Mouse (Mus musculus): Measurements from ENCODE around the gene Wnt11. TPM values are rescaled to one million over a fixed set of nuclear protein-coding genes. Genes with fewer than 3 reads are reported as not detected.
A peak's percentile ranks its signal among the peaks of the same experiment; 100 is the strongest.

Gene Wnt11
- polyA plus RNA-seq, 1 experiment from 2014 or later = 1.8 TPM

DNA sequence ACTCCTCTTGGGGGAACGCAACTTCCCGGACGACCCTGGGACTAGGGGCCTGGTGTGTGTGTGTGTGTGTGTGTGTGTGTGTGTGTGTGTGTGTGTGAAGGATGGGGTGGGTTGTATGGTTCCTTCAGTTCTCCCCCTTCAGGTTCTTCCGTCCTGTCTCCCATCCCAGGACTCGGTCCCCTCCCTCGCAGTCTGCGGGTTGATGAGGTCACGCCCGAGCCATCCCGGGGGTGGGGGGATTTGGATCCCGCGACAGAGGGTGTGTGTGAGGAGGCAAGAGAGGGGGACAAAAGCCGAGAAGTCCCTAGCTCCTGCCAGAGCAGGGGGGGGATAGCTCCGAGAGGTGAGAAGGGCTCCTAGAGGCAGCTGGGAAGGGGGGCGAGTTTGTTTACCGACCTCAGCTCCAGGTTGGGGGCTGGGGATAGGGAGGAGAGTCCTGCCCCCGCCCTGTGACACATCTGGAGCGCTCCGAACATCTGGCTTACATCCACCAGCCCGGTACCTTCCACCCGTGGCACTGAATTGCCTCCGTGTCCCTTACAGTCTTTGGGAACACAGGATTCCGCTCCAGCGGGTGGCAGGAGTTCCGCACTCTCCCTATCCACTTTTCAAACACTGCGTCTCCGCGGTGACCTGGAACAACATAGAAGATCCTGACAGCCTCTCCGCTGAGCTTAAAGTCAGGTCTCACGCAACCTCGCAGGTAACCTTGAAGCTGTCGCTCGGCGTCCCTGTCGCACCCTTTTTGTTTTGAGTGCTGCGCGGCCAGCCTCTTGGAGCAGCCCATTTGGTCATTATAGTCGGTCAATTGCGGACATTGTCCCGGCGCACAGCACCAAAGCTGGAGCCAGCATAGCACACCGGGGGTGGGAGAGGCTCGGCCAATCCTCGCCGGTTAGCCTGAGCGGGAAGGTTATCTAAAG lies 868 bp downstream of the Wnt11 start:
- under 1% methylated on average over 46 of the region's 46 CpGs for WGBS
- Histone ChIP-seq H3K4me2 (replicated peaks) (peak overlapping the region; percentile 100), H3K9ac (peak overlapping the region; percentile 47), H3K4me1 (replicated peaks) (peaks cover 43% of the 10 kb centered on the region), H3K27ac (no peak overlapping the region), H3K9me3 (no peaks in the 10 kb centered on the region), H3K36me3 (no peaks in the 10 kb centered on the region), H3K27me3 (replicated peaks) (peaks cover 63% of the 10 kb centered on the region), H3K4me3 (replicated peaks) (peak overlapping the region; percentile 52)
- ATAC-seq = no peak

DNA sequence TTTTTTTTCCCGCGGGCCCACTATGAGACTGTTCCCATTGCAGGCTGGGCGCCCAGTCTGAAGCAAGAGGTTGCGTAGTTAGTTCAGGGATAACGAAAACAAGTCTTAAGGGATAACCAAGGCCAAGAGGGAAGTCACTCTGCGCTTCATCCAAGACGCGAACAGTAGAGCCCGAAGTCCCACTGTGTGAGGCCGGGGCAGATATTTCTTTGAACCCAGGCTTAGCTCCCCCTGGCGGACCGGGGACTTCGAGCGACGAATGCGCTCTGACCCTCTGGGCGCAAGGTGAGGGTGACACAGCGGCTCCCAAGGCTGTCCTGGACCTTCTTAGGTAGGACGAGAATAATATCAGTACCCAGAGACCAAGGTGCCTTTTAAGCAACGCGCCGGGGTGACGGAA lies 1.7 kb downstream of the Wnt11 start:
- Histone ChIP-seq H3K27me3 (replicated peaks) (peaks cover 64% of the 10 kb centered on the region), H3K9ac (no peak overlapping the region), H3K27ac (no peak overlapping the region), H3K4me2 (replicated peaks) (peak overlapping the region; percentile 100), H3K4me1 (replicated peaks) (peaks cover 48% of the 10 kb centered on the region), H3K9me3 (no peaks in the 10 kb centered on the region), H3K36me3 (no peaks in the 10 kb centered on the region), H3K4me3 (replicated peaks) (peak overlapping the region; percentile 52)
- WGBS = 2% methylated on average over 23 of the region's 23 CpGs
- no peak for ATAC-seq

- peak; percentile 59 for ATAC-seq
- no peak overlapping the region for H3K9ac ChIP-seq
These were observed 3.0 kb downstream of the Wnt11 start for GRCm38 (mm10) chr7:98837901-98838300.

DNA sequence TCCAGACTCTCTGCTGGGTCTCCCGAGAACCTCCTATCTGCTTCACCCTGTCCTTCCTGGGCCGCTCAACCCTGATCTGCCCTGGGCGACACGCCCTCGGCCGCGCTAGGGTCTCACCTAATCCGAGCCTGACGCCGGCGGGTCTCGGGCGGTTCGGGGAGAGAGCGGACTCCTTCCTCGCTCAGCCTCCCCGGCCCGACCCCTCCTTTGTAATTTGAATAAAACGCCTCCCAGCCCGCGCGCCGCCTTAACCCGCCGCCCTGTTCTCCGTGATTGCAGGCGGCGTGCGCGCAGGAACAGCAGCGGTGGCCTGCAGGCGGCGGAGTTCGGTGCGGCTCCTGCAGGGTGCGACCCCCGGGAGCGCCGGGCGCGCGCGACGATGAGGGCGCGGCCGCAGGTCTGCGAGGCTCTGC lies 3.8 kb downstream of the Wnt11 start:
- Histone ChIP-seq H3K9ac (peak overlapping the region; percentile 47), H3K27ac (no peak overlapping the region), H3K4me3 (replicated peaks) (peak overlapping the region; percentile 50), H3K4me1 (replicated peaks) (peaks cover 63% of the 10 kb centered on the region), H3K27me3 (replicated peaks) (peaks cover 49% of the 10 kb centered on the region), H3K36me3 (no peaks in the 10 kb centered on the region), H3K9me3 (no peaks in the 10 kb centered on the region), H3K4me2 (replicated peaks) (peak overlapping the region; percentile 98)
- under 1% methylated on average over 48 of the region's 48 CpGs for WGBS
- ATAC-seq = peak; percentile 42

More at GRCm38 (mm10) chr7:98837901-98838300, 3.0 kb downstream of the Wnt11 start:
- Histone ChIP-seq H3K27me3 (replicated peaks) (peaks cover 53% of the 10 kb centered on the region), H3K4me3 (replicated peaks) (peak overlapping the region; percentile 50), H3K4me1 (replicated peaks) (peaks cover 56% of the 10 kb centered on the region), H3K36me3 (no peaks in the 10 kb centered on the region), H3K9me3 (no peaks in the 10 kb centered on the region), H3K4me2 (replicated peaks) (peak overlapping the region; percentile 98), H3K27ac (no peak overlapping the region)
- 1% methylated on average over 17 of the region's 17 CpGs for WGBS

DNA sequence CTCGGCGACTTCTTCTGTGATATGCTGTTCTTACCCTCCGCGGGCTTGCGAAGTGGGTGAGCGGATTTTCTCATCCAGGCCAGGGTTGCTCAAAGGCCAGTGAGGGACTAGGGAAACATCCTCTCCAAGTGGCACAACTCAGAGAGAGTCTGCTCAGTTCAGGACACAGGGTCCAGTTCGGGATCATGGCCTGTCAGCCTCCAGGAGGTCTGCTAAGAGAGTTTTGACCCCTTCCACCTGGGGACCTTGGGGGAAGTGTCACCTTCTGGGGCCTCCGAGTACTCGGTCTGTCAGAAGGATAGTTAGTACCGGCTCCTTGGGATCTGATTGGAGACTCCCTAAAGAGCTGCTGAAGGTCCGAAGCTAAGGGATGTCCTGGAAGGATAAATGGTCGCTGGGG lies 4.4 kb downstream of the Wnt11 start:
- H3K4me2 ChIP-seq (replicated peaks) = peak overlapping the region; percentile 98
- H3K4me1 ChIP-seq (replicated peaks) = peaks cover 63% of the 10 kb centered on the region
- peaks cover 45% of the 10 kb centered on the region for H3K27me3 ChIP-seq (replicated peaks)
- no peaks in the 10 kb centered on the region for H3K36me3 ChIP-seq
- WGBS = 11% methylated on average over 12 of the region's 12 CpGs
- no peaks in the 10 kb centered on the region for H3K9me3 ChIP-seq
- H3K27ac ChIP-seq = no peak overlapping the region
- ATAC-seq = no peak
- H3K4me3 ChIP-seq (replicated peaks) = peak overlapping the region; percentile 50
- H3K9ac ChIP-seq = peak overlapping the region; percentile 47

- Histone ChIP-seq H3K27ac (no peak overlapping the region), H3K27me3 (replicated peaks) (peaks cover 30% of the 10 kb centered on the region), H3K36me3 (no peaks in the 10 kb centered on the region), H3K4me3 (replicated peaks) (no peak overlapping the region), H3K9me3 (no peaks in the 10 kb centered on the region), H3K9ac (no peak overlapping the region), H3K4me2 (replicated peaks) (no peak overlapping the region), H3K4me1 (replicated peaks) (peaks cover 50% of the 10 kb centered on the region)
- ATAC-seq = no peak
- 58% methylated on average over 3 of the region's 3 CpGs for WGBS
These were observed 5.9 kb downstream of the Wnt11 start for GRCm38 (mm10) chr7:98840771-98841170.

DNA sequence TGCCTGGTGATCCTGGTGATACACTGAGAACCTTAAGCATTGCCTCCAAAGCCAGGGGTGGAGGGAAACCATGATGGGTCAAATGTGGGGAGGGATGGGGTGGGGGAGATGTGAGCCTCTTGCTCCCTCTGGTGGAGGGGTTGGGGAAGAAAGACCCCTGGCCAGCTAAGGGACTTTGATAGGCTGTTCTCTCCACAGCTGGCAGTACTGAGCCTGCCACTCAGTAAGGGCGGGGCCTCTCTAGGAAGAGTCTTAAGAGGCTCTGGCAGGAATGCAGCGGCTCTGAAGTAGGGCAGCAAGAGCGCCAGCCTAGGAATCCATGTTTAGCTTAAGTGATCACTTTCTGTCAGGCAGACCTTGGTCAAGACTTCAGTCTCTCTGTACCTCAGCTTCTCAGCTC lies 6.9 kb downstream of the Wnt11 start:
- H3K4me1 ChIP-seq (replicated peaks) = peaks cover 41% of the 10 kb centered on the region
- no peak overlapping the region for H3K4me3 ChIP-seq (replicated peaks)
- no peaks in the 10 kb centered on the region for H3K9me3 ChIP-seq
- H3K36me3 ChIP-seq = no peaks in the 10 kb centered on the region
- peaks cover 20% of the 10 kb centered on the region for H3K27me3 ChIP-seq (replicated peaks)
- no peak for ATAC-seq
- no peak overlapping the region for H3K9ac ChIP-seq
- H3K27ac ChIP-seq = no peak overlapping the region
- WGBS = 64% methylated on average over 3 of the region's 3 CpGs
- H3K4me2 ChIP-seq (replicated peaks) = no peak overlapping the region

DNA sequence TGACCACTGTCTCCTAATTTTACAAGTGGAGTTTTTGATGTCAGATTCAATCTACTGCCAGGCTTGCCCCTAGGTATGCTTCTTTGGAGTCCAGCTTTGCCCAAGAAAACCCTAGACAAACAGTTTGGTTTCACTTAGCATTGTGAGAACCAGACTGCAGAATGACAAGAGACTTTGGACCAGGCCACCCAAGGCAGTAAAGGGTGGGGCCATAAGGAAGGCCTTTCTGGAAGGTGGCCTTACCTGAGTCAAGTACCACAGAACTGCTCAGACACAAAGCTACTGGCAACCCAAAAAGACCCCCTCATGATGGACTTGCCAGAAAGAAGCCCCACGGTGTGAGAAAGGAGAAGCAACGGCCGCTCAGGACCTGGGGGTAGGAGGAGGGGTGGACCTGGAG lies 8.1 kb downstream of the Wnt11 start:
- no peaks in the 10 kb centered on the region for H3K36me3 ChIP-seq
- no peak overlapping the region for H3K4me3 ChIP-seq (replicated peaks)
- H3K4me2 ChIP-seq (replicated peaks) = no peak overlapping the region
- H3K9ac ChIP-seq = no peak overlapping the region
- ATAC-seq = peak; percentile 45
- no peak overlapping the region for H3K27ac ChIP-seq
- H3K9me3 ChIP-seq = no peaks in the 10 kb centered on the region
- peaks cover 39% of the 10 kb centered on the region for H3K4me1 ChIP-seq (replicated peaks)
- peaks cover 14% of the 10 kb centered on the region for H3K27me3 ChIP-seq (replicated peaks)
- 96% methylated on average over 3 of the region's 3 CpGs for WGBS

DNA sequence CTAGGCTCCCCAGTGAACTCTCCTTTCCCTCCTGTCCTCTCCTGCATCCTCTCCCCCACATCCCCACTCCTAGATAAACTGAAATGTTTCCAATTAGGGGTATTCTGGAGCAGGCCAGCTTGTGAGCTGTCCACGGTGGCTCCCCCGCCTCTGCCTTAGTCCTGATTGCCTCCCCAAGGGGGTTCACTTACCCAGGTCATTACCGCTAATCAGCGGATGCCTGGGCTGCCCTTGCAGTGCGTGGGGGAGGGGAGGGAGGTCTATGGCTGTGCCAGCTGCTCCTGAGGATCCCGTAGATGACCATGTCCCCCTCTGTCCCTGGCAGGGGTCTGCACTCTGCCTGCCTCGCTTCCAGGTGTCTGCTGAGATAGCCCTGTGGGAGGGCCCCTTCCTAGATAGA lies 8.7 kb downstream of the Wnt11 start:
- Histone ChIP-seq H3K4me3 (replicated peaks) (no peak overlapping the region), H3K9me3 (no peaks in the 10 kb centered on the region), H3K36me3 (no peaks in the 10 kb centered on the region), H3K27me3 (replicated peaks) (peaks cover 14% of the 10 kb centered on the region), H3K9ac (no peak overlapping the region), H3K4me1 (replicated peaks) (peaks cover 36% of the 10 kb centered on the region), H3K27ac (no peak overlapping the region), H3K4me2 (replicated peaks) (no peak overlapping the region)
- 54% methylated on average over 7 of the region's 7 CpGs for WGBS
- ATAC-seq = no peak

DNA sequence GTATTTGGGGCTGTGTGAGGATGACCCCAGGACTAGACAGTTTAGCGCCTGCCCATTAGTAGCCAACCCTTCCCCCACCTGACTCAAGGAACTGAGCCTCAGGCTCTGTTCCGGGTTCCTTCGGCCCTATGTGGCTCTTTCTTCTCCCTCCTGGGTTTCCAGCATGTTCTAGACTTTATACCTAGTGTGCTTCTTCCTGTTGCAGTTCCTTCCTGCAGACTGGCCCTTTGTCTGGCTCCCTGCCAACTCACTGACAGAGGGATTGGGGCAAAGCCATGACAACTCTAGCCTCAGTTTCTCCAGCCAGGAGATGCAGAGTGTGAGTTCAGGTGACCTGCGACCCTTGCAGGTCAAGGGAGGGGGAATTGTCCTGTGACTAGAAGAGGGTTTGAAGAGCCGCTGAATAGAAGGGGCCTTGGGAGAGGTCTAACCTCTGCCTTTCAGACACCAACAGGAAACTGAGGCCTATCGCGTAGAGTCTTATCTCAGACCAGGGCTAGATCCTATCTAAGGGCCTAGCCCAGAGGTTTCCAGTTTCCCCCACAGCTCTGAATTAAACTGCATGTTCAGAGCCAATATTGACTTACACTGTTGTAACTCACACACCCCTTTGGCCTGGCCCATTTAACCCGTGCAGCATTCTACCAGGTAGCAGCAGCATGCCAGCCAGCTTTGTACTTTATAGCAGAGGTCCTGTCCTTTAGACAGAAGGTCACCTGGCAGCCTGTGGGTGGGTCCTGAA lies 14.2 kb downstream of the Wnt11 start:
- H3K9ac ChIP-seq = no peak overlapping the region
- H3K4me2 ChIP-seq (replicated peaks) = no peak overlapping the region
- H3K4me3 ChIP-seq (replicated peaks) = no peak overlapping the region
- H3K4me1 ChIP-seq (replicated peaks) = peaks cover 31% of the 10 kb centered on the region
- ATAC-seq = peak; percentile 64
- peak overlapping the region; percentile 27 for H3K27ac ChIP-seq
- H3K27me3 ChIP-seq (replicated peaks) = no peaks in the 10 kb centered on the region
- WGBS = 67% methylated on average over 8 of the region's 8 CpGs
- no peaks in the 10 kb centered on the region for H3K9me3 ChIP-seq
- no peaks in the 10 kb centered on the region for H3K36me3 ChIP-seq

GRCm38 (mm10) chr7:98850388-98850787 lies 15.5 kb downstream of the Wnt11 start:
- H3K27ac ChIP-seq = no peak overlapping the region

GRCm38 (mm10) chr7:98851220-98851619 lies 16.3 kb downstream of the Wnt11 start:
- H3K27ac ChIP-seq = peak overlapping the region; percentile 58
- H3K4me2 ChIP-seq (replicated peaks) = 0 out of 2 replicates have a peak overlapping the region, but pooled peaks have one; percentile 14
- peak; percentile 30; the same call in 1 of the 2 replicates for ATAC-seq
- no peaks in the 10 kb centered on the region for H3K27me3 ChIP-seq (replicated peaks)
- H3K9ac ChIP-seq = no peak overlapping the region
- WGBS = 48% methylated on average over 9 of the region's 9 CpGs
- peaks cover 31% of the 10 kb centered on the region for H3K4me1 ChIP-seq (replicated peaks)
- H3K4me3 ChIP-seq (replicated peaks) = no peak overlapping the region
- H3K36me3 ChIP-seq = no peaks in the 10 kb centered on the region
- no peaks in the 10 kb centered on the region for H3K9me3 ChIP-seq

More at GRCm38 (mm10) chr7:98850388-98850787, 15.5 kb downstream of the Wnt11 start:
- Histone ChIP-seq H3K36me3 (no peaks in the 10 kb centered on the region), H3K9me3 (no peaks in the 10 kb centered on the region), H3K27me3 (replicated peaks) (no peaks in the 10 kb centered on the region), H3K4me3 (replicated peaks) (no peak overlapping the region), H3K9ac (no peak overlapping the region), H3K4me1 (replicated peaks) (peaks cover 31% of the 10 kb centered on the region), H3K4me2 (replicated peaks) (no peak overlapping the region)
- 79% methylated on average over 5 of the region's 5 CpGs for WGBS
- ATAC-seq = peak; percentile 32; the same call in 1 of the 2 replicates
